ENCODE assay signal across 20 mouse cellular contexts in genomic region chr16:21277789-21278342, GRCm38 (mm10).
DNase-seq lines count a peak whose midpoint lies in the region; ATAC-seq lines count a peak whose summit lies in the region.
"Had no signal": no experiment of that assay in that cellular context is flagged by ENCODE, and none has a peak within 500 bp of the region (broad histone marks: within the 10 kb centered on the region; RNA-seq: fewer than 3 reads in every experiment).

No protein-coding gene starts in this region.

- H3K9ac ChIP-seq in hindbrain, embryonic 15.5 days, result no peak overlapping the region
- H3K9ac ChIP-seq in hindbrain, embryonic 13.5 days, result no peak overlapping the region
- H3K9ac ChIP-seq: embryonic facial prominence, embryonic 13.5 days; liver, embryonic 12.5 days; lung, embryonic 14.5 days; midbrain, embryonic 13.5 days had no signal

- peaks cover 16% of the 10 kb centered on the region for H3K4me1 ChIP-seq in hindbrain, embryonic 15.5 days (replicated peaks)
- peaks cover 33% of the 10 kb centered on the region for H3K4me1 ChIP-seq in hindbrain, embryonic 13.5 days (replicated peaks)
- peaks cover 53% of the 10 kb centered on the region for H3K4me1 ChIP-seq in embryonic facial prominence, embryonic 10.5 days

- no peak overlapping the region for H3K4me2 ChIP-seq in hindbrain, embryonic 15.5 days
- no peak overlapping the region for H3K4me2 ChIP-seq in hindbrain, embryonic 13.5 days
- H3K4me2 ChIP-seq: embryonic facial prominence, embryonic 13.5 days; liver, embryonic 12.5 days; lung, embryonic 14.5 days; midbrain, embryonic 13.5 days had no signal

- ATAC-seq in hindbrain, embryonic 15.5 days (ENCODE audit: low FRiP score, low read depth), result 0 out of 2 replicates have a peak, but pooled peaks have one; percentile 32
- ATAC-seq in hindbrain, embryonic 13.5 days (ENCODE audit: low FRiP score), result no peak
- ATAC-seq: inflammation-experienced regulatory T-cells, adult 6 months; liver, embryonic 12.5 days; midbrain, embryonic 13.5 days had no signal

- H3K27ac ChIP-seq in hindbrain, embryonic 15.5 days (replicated peaks), result no peak overlapping the region
- H3K27ac ChIP-seq in hindbrain, embryonic 13.5 days, result no peak overlapping the region
- peak overlapping the region; percentile 36; the same call in 1 of the 2 replicates for H3K27ac ChIP-seq in embryonic facial prominence, embryonic 10.5 days (replicated peaks)
- H3K27ac ChIP-seq: embryonic facial prominence, embryonic 13.5 days; heart, adult 2 months; liver, embryonic 12.5 days; midbrain, embryonic 13.5 days had no signal

- no peaks in the 10 kb centered on the region for H3K9me3 ChIP-seq in hindbrain, embryonic 15.5 days
- H3K9me3 ChIP-seq in hindbrain, embryonic 13.5 days, result 0 out of 2 replicates have a peak, but pooled peaks cover 3% of the 10 kb centered on the region
- H3K9me3 ChIP-seq in embryonic facial prominence, embryonic 10.5 days, result peaks cover 13% of the 10 kb centered on the region
- H3K9me3 ChIP-seq: embryonic facial prominence, embryonic 13.5 days; liver, embryonic 12.5 days had no signal

- H3K36me3 ChIP-seq in hindbrain, embryonic 15.5 days, result no peaks in the 10 kb centered on the region
- no peaks in the 10 kb centered on the region for H3K36me3 ChIP-seq in hindbrain, embryonic 13.5 days
- H3K36me3 ChIP-seq in embryonic facial prominence, embryonic 10.5 days (replicated peaks), result no peaks in the 10 kb centered on the region
- H3K36me3 ChIP-seq: embryonic facial prominence, embryonic 13.5 days; liver, embryonic 12.5 days; midbrain, embryonic 13.5 days had no signal

- 76% methylated on average over 11 of the region's 11 CpGs for WGBS in hindbrain, embryonic 15.5 days
- WGBS in hindbrain, embryonic 13.5 days, result 82% methylated on average over 11 of the region's 11 CpGs
- WGBS in embryonic facial prominence, embryonic 10.5 days, result 85% methylated on average over 11 of the region's 11 CpGs

- no peak overlapping the region for H3K4me3 ChIP-seq in hindbrain, embryonic 15.5 days
- H3K4me3 ChIP-seq in hindbrain, embryonic 13.5 days, result no peak overlapping the region
- no peak overlapping the region for H3K4me3 ChIP-seq in embryonic facial prominence, embryonic 10.5 days
- H3K4me3 ChIP-seq: embryonic facial prominence, embryonic 13.5 days; heart, adult 2 months; liver, embryonic 12.5 days; midbrain, embryonic 13.5 days had no signal

- DNase-seq in embryonic facial prominence, embryonic 10.5 days (ENCODE audit: low spot score), result no peak
- peak; percentile 43 for DNase-seq in kidney, adult 9 months
- peak; percentile 55 to 68 for DNase-seq in kidney, postnatal 4 days
- DNase-seq in heart, adult 8-10 months (ENCODE audit: low spot score), result no peak
- DNase-seq in Muller cell, postnatal 12 days (ENCODE audit: inconsistent ontology term), result no peak
- DNase-seq: adrenal gland, adult 8-10 months; cerebellum, adult 11 months; cerebellum, postnatal 14 days; gastrocnemius, postnatal 10 days; heart, adult 2 months; left cerebral cortex, postnatal 4 days; lung, embryonic 14.5 days; lung, postnatal 4 days; thymus, postnatal 36 days had no signal

- H3K27me3 ChIP-seq in hindbrain, embryonic 15.5 days, result no peaks in the 10 kb centered on the region
- H3K27me3 ChIP-seq in hindbrain, embryonic 13.5 days, result peaks cover 17% of the 10 kb centered on the region
- H3K27me3 ChIP-seq in embryonic facial prominence, embryonic 10.5 days (replicated peaks; ENCODE audit: low read depth, poor library complexity, severe bottlenecking), result peaks cover 26% of the 10 kb centered on the region
- H3K27me3 ChIP-seq: embryonic facial prominence, embryonic 13.5 days had no signal

Comparison
In these comparisons a context has a peak if more than half of its experiments do, and no peak if none do; other contexts are left out.
1. DNase-seq: peak in kidney, adult 9 months (single experiment) and kidney, postnatal 4 days (2 of 2); none in embryonic facial prominence, embryonic 10.5 days (single experiment), heart, adult 8-10 months (single experiment) and Muller cell, postnatal 12 days (single experiment).